Mouse (Mus musculus) thymus, adult 18-20 months (tissue): ENCODE data around the gene Pakap.

Experiments
- DNase-seq, 2 experiments: peaks; one replicate each; pipeline ENCODE4 v3.0.0; 2022; ENCODE audit warnings: mixed read lengths in 2 of 2

Gene Pakap

DNA sequence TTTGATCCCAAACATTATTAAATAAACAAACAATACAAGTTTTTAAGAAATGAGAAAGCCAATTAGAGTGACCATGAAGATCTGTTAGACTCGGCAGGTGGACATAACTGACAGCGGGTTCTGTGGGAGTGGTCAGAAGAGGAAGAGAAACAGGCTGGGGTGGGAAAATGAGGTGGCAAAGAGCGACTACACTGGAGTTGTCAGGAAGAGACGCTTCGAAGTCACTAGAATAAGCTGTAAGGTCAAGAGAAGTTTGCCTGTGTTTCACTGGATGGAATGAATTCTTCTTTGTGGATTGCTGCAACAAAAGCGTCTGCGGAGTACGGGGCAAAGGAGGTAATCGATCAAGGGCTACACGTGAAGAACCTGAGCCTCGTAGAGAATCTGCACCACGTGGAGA, 109.9 kb downstream of the Pakap start:
- no peak for DNase-seq

DNA sequence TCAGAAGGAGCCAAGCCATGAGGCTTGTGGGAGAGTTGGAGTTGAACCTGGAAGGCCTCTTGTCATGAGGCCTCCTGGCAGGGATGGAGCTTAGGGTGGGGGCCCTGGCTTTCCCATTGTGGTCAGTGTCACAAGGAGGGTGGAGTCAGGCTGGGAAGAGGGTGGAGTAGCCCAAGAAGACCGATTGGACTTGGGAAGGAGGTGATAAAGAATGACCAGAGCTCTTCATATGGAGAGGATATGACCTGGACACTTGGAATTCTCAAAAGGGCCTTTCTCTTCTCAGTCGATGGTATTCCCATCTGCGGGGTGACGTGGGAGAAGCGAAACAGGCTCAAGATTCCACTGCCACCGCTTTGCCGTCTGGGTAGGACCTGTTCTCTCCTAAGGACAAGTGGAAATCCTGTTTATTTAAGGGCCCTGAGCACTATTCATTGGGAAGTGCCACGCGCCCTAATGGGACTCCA, 111.0 kb downstream of the Pakap start:
- no peak for DNase-seq

DNA sequence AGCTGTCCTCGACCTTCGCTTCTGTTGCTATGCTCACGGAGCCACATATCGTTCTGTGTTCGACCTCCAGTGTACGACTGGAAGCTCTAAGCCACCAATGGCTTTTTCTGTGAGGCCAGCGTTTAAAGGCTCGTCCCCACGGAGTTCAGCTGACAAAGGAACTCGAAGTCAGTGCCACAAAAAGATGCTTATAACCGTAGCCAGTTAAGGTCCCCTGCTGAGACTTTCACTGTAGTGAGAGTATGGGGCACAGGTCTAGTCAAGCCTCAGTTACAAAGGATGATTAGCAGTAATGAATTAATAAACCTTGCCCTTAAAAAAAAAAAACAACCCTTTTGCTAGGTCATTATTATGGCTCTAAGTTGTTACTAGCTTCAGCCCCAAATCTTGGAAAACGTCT, 112.2 kb downstream of the Pakap start:
- no peak for DNase-seq

DNA sequence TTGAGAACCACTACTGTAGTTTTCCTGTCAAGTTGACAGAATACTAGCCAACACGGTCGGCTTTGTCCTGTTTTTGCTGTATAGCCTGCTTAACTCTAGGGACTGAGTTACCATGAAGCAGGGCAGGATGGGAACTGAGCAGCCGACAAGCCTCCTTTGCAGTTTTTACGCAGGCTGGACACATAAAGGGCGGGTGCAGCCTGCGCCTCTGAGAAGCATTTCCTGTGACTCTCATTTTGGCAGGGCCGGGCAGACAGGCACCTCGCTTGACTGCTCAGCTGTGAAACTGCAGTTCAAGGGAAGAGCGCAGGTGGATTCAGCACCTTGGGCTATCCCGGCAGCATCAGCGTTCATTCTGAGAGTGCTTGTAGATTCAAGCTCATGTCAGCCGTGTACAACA, 113.5 kb downstream of the Pakap start:
- peak; percentile 56 to 72 for DNase-seq

DNA sequence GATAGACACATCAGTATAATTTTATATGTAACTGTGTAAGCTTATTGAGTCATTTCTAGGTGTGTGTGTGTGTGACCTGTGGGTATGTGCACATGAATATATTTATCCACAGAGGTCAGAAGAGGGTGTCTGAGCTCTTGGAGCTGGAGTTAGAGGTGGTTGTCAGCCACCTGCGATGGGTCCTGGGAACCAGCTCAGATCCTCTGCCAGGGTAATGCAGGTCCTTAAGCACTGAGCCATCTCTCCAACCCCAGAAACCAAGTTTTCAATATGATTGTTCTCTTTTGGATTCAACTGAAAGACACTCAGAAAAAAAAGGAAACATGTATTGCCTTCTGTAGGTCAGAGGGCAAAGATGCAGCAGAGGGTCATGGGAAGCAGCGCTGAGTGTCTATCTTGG, 114.4 kb downstream of the Pakap start:
- DNase-seq: no peak

DNA sequence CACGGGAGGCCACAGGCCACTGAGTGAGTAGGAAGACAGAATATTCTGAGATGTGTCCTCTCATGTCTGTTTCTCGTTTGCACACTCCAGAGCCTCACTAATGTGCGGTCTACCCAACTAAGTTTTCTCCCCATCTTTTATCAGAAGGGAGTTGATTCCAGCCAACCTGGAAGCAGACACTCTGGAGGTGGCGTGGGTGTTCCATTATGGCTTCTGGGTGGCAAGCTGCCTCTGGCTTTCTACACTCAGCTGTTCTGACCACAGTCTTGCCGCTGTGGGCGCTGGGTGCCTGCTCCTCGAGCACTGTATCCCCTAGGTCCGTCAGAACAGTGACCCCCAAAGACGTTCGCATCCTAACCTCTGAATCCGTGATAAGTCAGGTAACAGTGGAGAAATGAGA, 115.0 kb downstream of the Pakap start:
- no peak for DNase-seq

DNA sequence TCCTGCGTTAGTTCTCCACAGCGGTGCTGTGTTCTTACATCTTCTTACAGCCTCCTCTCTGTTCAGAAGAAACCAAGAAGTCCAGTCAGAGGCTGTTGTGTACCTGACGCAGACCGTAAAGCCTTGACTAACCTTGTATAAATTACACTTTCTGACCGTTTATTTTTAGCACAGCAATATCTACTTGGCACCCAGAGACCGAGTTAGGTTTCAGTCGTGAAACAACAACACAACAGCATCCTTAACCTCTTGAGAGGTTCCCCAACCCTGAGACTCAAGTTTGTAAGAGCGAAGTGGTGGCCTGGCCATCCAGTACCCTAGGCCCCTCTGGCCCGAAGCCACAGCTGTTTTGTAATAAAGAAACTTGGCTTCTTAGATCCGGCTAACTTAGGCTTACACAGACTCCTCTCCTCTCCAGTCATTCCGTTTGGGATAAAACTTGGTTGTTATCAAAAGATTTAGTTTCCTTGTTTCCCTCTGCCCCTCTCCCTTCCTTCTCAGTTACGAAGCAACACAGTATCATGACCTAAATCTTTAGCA, 116.8 kb downstream of the Pakap start:
- no peak for DNase-seq

DNA sequence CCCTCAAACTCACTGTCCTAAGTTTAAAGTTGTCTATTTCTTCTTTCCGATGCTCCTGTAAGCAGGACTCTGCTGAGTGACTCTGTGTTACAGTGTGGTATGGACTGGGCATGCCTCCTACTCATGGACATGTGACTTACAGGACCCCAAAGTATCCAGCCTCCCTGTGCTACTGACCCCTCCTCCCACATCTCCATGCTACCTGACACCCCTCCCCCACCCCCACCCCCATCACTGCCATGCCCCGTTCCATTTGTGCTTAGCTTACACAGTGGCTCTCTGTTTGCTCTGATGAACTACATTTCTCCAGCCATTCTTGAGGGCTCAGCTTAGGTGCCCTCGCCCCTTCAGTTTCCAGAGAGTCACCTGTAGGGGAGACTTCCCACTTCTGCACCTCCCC, 118.8 kb downstream of the Pakap start:
- DNase-seq: no peak

DNA sequence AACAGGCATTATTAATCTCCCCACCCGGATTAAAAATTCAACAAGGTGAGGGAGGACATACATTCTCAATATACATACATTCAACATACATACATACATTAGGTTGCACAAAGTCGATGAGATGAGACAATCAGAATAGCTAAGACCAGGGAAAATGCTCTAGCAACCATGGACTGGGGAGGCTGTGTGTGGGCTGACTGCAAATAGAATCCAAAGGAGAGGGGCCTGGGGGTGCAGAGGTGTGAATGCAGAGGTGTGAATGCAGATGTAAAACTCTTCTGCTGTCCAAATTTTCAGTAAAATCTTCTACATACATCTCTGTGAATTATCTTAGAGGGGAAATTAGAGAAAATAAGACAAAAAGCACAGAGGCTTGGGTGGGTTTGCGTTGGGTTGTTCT, 119.6 kb downstream of the Pakap start:
- DNase-seq: no peak

DNA sequence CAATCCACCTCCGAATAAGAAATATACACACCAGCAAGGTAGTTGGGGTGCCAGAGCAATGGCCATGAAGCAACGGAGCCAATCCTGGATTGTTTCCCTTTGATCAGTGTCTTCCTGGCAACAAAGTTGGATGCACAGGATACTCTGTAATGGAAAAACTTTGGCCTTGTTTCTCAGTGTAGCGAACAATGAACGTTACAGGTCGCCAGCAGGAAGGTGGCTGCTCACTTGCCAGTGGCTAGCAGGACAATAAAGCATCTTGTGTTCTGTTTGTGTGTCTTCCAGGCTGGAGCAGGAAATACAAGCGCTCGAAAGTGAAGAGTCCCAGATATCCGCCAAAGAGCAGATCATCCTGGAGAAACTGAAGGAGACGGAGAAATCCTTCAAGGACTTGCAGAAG, 120.2 kb downstream of the Pakap start:
- no peak for DNase-seq

DNA sequence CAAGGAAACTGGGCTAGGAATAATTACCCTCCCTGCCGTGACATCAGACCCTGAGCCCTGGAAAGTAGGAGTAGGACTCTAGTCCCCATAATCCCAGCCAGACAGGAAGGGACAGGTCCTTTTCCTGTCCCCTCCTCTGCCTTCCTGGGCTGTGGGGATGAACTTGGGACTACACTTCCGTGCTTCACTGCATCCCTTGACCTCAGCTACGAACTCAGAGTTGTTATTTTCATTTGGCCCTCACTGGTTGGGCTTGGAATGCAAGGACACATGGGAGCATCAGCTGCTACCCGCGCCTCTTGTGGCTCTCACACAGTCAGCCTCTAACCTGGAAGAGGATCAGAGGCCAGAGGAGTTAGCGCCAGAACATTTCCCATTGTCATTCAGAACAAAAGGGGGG, 122.0 kb downstream of the Pakap start:
- no peak for DNase-seq

DNA sequence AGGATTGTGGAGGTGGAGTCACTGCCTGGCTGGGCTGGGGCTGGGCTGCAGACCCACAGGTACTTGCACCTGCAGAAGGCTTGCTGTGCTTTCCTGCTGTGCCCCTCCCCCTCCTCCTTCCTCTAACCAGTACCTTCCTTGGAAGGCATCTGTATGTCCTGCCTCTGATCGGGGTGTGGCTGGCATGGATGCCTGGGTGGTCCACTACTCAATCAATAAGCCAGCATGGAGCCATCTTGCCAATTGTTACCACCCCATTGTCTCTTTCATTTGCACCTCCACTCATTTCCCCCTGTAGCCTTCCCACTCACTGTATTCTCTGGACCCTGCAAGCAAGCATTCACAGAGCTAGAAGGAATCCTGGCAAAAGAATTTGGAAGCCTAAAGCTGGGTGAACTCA, 122.8 kb downstream of the Pakap start:
- no peak for DNase-seq

DNA sequence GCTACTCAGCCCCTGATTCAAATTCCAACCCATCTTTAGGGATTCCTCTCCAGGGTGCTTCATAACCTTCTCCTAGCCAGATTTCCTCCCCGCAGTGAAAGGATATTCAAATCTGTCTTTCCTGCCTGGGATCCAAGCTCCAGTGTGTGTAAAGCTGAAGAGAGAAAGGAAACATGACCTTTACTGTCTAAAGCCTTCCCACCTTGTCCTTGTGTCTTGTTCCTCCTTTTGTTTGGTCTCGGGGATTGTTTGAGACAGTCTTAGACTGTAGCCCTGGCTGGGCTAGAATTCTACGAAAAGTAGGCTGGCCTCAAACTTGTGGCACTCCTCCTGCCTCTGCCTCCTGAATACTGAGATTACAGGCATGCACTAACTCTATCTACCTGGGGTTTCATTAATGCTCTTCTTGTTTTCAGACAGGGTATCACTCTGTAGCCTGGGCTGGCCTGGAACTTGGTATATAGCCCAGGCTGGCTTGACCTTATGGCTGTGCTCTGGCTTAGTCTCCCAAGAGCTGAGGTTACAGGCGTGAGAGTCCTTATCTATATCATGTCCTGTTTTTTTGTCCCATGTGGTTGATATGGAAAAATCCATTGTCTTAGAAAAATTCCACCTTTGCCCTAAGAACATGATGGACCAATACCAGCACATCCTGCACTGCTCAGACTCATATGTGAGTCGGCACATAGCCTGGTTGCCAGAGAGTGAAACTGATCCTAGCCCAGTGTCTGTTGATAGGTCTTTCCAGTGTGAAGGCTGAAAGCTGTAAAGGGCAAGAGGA, 126.6 kb downstream of the Pakap start:
- no peak for DNase-seq

DNA sequence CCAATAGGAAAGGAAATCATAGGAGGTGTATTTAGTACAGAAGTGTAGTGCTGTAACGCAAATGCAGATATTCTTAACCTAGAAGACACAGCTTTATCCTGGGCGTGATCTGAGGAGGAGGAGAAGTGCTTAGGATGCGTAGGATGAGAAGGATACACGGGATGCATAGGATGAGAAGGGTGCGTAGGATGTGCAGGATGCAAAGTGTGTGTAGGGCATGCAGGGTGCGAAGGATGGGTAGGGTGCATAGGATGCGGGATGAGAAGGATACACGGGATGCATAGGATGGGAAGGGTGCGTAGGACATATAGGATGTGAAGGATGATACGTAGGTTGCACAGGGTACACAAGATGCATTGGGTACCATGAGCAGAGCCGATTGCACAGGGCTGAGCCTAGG, 129.0 kb downstream of the Pakap start:
- DNase-seq: no peak

DNA sequence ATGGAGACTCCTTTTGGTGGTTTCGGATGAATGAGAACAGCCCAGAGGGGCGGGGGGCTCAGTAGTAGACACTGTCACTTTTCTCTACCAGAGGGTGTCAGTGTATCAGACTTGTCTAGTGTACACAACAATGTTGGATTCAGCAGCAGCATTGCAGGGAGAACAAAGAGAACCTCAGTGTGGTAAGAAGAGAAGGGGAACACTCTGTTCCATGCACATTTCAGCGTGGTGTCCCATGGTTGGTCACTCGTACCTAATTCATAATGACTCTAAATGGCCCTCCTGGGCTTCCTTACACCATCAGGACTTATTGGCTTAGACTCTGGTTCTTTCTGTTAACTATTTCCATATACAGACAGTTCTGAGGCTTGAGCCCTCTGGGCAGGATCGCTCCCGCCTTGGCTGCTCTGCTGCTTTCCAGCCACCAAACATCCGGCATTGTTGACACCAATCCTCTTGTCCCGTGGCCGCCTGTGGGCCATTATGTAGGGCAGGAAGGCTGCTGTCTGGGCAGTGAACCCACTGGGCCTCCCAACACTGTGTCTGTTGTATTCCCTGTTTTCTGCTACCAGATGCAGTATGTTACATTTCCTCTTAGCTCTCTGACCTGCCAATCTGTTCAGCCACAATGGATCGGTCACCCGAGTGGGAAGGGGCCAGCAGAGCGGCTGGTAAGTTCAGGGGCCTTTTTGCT, 130.1 kb downstream of the Pakap start:
- no peak for DNase-seq

DNA sequence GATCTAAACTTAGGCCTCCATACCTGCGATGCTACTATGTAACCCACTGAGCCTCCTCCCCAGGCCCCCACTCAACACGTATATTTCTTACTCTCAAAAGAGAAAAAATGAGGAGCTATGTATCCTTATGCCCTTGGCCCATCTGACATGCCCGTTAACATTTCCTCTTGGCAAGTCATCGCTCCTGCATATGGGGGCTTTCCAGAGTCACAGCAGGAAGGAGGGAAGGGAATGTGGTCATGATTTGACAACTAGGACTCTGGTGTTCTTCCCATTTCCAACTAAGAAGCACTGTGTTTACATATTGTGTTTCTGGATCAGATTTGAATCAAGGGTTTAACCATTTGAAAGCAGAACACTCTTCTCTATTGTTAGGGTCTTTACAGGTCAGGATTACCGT, 133.6 kb downstream of the Pakap start:
- no peak for DNase-seq

DNA sequence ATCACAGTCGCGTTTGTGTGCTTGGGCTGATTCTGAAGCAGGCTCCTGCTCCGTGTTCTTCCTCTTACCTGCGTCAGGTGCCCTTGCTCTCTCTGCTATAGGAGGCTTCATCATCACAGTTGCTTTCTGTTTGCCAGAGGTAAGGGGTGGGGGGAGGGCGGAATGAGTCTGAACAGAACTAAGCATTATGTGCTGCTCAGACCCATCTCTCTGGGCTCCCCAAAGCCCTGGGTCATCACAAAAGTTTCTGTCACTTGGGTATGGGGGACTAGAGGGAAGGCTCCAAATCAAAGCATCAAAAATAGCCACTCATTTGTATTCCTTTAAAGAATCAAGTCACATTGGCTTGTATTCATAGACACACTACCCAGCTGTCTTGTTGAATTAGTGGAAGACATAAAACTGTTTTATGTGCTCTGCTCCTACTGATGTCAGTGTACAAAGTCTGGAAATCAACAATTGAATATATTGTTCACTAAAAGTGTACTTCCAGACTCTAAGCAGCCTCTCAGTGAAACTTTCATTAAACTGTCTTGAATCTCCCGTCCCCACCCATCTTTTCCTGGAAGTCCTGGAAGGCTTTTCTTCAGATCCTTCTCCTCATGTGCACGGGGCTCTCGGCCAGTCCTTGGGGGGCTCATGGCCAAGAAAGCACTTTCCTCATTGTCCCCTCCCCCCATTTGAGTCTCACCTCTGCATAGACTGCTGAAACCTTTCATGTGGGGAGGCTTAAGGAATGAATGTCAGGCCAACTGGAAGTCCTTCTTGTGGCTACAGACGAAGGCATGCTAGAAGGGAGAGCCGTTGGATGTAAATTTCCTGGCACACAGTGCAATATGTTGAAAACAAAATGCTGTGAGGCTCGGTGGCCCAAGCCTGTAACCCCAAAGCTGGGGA, 135.8 kb downstream of the Pakap start:
- no peak for DNase-seq

DNA sequence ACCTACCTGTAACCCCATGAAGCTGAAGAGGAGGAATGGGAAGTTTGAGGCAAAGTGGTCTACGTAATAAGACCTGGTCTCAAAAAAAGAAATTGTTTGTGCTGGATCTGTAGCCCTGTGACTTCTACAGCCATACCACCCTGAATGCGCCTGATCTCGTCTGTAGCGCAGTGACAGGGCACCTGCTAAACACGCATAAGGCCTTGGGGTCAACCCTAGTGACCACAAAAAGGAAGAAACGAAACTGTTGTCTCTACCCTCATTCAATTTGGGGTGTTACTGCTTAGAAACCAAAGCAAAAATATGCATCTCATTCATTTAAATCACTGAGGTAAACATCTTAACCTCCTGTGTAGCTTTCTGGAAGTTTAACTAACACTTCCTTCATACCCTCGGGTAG, 136.6 kb downstream of the Pakap start:
- no peak for DNase-seq

DNA sequence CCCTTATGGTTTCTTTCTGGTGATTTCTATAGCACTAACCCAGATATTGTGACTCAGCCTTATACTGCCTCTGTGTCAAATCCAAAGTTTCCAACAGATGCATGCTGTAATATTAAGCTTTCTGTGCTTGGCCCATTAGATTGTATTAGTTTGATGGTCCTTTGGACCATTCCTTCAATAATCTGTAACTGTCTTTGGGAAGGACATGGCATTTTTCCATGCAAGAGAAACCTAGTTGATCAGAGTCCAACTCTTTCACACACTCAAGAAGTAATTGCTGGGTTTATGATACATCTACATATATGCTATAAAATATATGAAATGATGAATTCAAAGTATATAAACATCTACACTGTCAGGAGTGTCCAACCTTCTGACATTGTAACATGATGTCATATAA, 147.9 kb downstream of the Pakap start:
- no peak for DNase-seq

DNA sequence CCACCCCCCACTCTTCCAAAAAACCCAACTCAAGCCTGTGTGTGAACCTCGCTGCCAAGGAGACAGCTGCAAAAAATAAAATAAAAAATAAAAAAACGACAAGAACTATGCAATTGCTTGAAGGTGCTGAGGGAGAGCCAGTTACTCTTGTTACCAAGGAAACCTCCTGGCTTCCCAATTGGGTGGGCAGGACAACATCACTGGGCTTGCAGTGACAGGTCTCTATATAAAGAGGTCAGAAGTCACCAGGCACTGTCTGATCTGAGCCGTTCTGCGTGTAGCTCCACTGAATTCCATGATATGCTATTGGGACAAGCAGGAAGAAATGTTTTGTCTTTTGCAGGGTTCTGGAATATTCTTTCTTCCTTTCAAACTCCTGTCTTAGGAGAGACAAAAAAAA, 148.8 kb downstream of the Pakap start:
- DNase-seq: no peak

DNA sequence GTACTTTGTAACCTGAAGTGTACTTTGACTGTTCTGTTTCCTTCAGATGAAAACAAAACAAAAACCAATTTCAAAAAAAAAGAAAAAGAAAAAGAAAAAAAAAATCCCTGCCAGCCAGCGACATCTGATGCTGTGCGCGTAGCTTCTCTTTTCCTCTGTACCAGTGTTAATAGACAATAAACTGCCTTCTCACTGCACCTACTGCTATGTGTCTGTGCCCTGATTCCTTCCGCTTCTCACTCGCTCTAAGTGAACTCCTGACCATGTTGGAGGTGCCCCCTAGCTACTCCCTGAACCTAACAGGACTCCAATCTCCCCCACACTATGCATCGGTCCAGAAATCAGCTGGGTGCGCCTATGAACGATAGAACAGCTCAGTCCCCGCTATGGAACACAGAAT, 149.4 kb downstream of the Pakap start, which contains the start of gene Akap2:
Akap2 (plus strand) TSS at position 304 of the 400 bp plus-strand sequence.
- no peak for DNase-seq

DNA sequence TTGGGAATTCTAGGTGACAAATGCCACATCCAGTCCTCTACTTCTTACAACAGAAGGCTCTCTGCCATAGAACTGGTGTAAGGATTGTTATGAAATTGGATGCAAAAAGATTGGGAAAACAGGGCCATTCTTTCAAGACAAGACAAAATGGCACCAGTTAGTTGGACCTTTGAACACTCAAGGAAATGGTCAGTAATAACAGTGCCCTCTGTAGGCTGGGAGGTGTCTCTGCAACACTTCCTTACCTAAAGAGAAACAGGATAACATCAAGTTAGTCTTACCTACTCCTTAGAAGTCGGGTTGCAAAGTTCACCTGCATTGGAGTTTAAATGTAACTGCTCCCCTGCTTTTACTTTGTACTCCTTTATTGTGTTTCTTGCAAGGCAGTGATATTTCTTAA, 151.4 kb downstream of the Pakap start:
- DNase-seq: no peak

DNA sequence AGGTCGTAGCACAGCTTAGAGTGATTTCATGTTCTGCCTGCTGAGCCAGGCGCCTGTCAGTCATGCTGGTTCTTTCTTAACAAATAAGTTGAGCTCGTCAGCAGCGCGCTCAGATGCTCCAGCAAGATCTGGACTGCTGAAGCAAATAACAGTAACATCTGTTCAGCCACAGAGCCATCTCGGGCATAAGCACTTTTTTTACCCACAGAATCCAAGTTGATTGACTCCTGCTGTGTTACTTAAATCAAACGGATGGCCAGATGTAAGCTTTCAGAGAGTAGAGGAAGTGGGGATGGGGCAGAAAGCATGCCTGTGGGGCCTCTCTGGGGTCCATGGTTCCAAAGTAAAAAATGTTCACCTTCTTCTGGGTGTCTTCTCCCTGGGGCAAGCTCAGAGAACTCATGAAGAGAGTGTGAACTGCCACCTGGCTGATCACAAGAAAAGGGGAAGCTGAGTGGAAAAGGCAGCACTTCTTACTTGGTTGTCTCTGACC, 152.9 kb downstream of the Pakap start:
- DNase-seq: peak in 1 of 2 experiments; percentile 39
